12 mouse cellular contexts compared by ENCODE assay signal in genomic region chr7:143289082-143289849, GRCm38 (mm10).
DNase-seq lines count a peak whose midpoint lies in the region; ATAC-seq lines count a peak whose summit lies in the region.
"Had no signal": no experiment of that assay in that cellular context is flagged by ENCODE, and none has a peak within 500 bp of the region (broad histone marks: within the 10 kb centered on the region; RNA-seq: fewer than 3 reads in every experiment).

No protein-coding gene starts in this region.

- H3K4me1 ChIP-seq in liver, embryonic 13.5 days (replicated peaks) = peaks cover 86% of the 10 kb centered on the region

- no peak overlapping the region for H3K9ac ChIP-seq in liver, embryonic 13.5 days

- H3K9me3 ChIP-seq in liver, embryonic 13.5 days (replicated peaks) = no peaks in the 10 kb centered on the region
- H3K9me3 ChIP-seq: embryonic facial prominence, embryonic 10.5 days had no signal

- H3K4me3 ChIP-seq in liver, embryonic 13.5 days (replicated peaks) = no peak overlapping the region
- H3K4me3 ChIP-seq: embryonic facial prominence, embryonic 10.5 days had no signal

- intact Hi-C loops in heart, postnatal 10 days (cut with DNase I) = no loop called here

- no peaks in the 10 kb centered on the region for H3K36me3 ChIP-seq in liver, embryonic 13.5 days

- H3K27ac ChIP-seq in liver, embryonic 13.5 days = peak overlapping the region; percentile 47
- H3K27ac ChIP-seq: embryonic facial prominence, embryonic 10.5 days had no signal

- WGBS in liver, embryonic 13.5 days (ENCODE audit: insufficient replicate concordance) = 59% methylated on average over 3 of the region's 3 CpGs

- no peak for ATAC-seq in liver, embryonic 13.5 days (ENCODE audit: low read depth)

- H3K4me2 ChIP-seq in liver, embryonic 13.5 days = no peak overlapping the region

- no peaks in the 10 kb centered on the region for H3K27me3 ChIP-seq in liver, embryonic 13.5 days

- DNase-seq in heart, adult 11 months = peak; percentile 89
- no peak for DNase-seq in heart, postnatal 10 days
- DNase-seq in kidney, postnatal 36 days = peak; percentile 27 to 46
- DNase-seq in kidney, adult 18-20 months = no peak
- DNase-seq in R1 (ENCODE audit: low read depth, low spot score) = peak; percentile 44
- DNase-seq in liver, embryonic 13.5 days = no peak
- DNase-seq in spleen, postnatal 14 days (ENCODE audit: low spot score in 2 of 2) = no peak
- no peak for DNase-seq in MN1 (ENCODE audit: low spot score)
- DNase-seq: adrenal gland, postnatal 14 days; cerebellum, adult 11-12 months; heart, postnatal 4 days had no signal

Comparison
In these comparisons a context has a peak if more than half of its experiments do, and no peak if none do; other contexts are left out.
1. DNase-seq: peak in heart, adult 11 months (single experiment), kidney, postnatal 36 days (2 of 2) and R1 (single experiment); none in heart, postnatal 10 days (0 of 2), kidney, adult 18-20 months (single experiment), liver, embryonic 13.5 days (single experiment), spleen, postnatal 14 days (0 of 2) and MN1 (single experiment).